Mouse (Mus musculus) spleen, adult 2 months (tissue): ENCODE data around the gene Arhgdib. TPM values are rescaled to one million over a fixed set of nuclear protein-coding genes. Genes with fewer than 3 reads are reported as not detected.
A peak's percentile ranks its signal among the peaks of the same experiment; 100 is the strongest.
"Not testable (repeated sequence)": the region's sequence is repeated elsewhere in the genome, so short reads cannot be mapped to it uniquely, and the experiment has no call there.

Experiments used
- DNase-seq, 2 experiments: peaks; one replicate each; pipeline versions ENCODE4 v3.0.0 to v3.0.0-alpha.2; 2012 to 2021; ENCODE audit warnings: low spot score in 2 of 2, low read depth in 1 of 2
- H3K27ac ChIP-seq: fragments of 200-500 bp; 2 replicates; pipeline ENCODE4 v1.5.1; 2012; ENCODE audit warnings: low read length, inconsistent platforms; ENCODE audit not compliant: insufficient read depth
- H3K27me3 ChIP-seq: fragments of 200-500 bp; 2 replicates; pipeline ENCODE4 v1.6.1; 2012; ENCODE audit warnings: mild to moderate bottlenecking, moderate library complexity, low read length, inconsistent platforms; ENCODE audit not compliant: control insufficient read depth, insufficient read depth
- H3K36me3 ChIP-seq: fragments of 200-500 bp; 2 replicates; pipeline ENCODE4 v1.6.1; 2012; ENCODE audit warnings: mild to moderate bottlenecking, low read length, inconsistent platforms; ENCODE audit not compliant: control insufficient read depth, insufficient read depth
- H3K4me1 ChIP-seq: fragments of 200-500 bp; 2 replicates; pipeline ENCODE4 v1.6.1; 2011; ENCODE audit warnings: inconsistent platforms; ENCODE audit not compliant: control insufficient read depth, insufficient read depth, insufficient read length
- H3K4me3 ChIP-seq: fragments of 200-500 bp; 2 replicates; pipeline ENCODE4 v1.5.1; 2011; ENCODE audit warnings: mild to moderate bottlenecking, inconsistent platforms; ENCODE audit not compliant: insufficient read depth, insufficient read length; ENCODE audit errors: extremely low read depth
- CTCF ChIP-seq: fragments of 200-500 bp; IDR thresholded peaks from 2 replicates; pipeline ENCODE4 v1.5.1; 2011; ENCODE audit warnings: mild to moderate bottlenecking, inconsistent platforms; ENCODE audit not compliant: insufficient read depth, insufficient read length, insufficient replicate concordance; ENCODE audit errors: extremely low read depth
- POLR2A ChIP-seq: fragments of 200-500 bp; IDR thresholded peaks from 2 replicates; pipeline ENCODE4 v1.6.1; 2011; ENCODE audit warnings: low read depth, low read length, inconsistent platforms
- WGBS: fragments of 180-500 bp; shearing (Covaris S2); methylation state at CpG from one replicate; pipeline ENCODE4 v1.1.7; 2018; 5-methylcytosine and 5-hydroxymethylcytosine counted together
- polyA plus RNA-seq: library from polyadenylated mRNA; depleted of rRNA; stranded (reverse); fragments of >200 nt; gene quantifications from 2 replicates; pipeline ENCODE4 v1.2.3, GENCODE M21; 2012

Gene Arhgdib
- polyA plus RNA-seq, 1 experiment, result 386 TPM

DNA sequence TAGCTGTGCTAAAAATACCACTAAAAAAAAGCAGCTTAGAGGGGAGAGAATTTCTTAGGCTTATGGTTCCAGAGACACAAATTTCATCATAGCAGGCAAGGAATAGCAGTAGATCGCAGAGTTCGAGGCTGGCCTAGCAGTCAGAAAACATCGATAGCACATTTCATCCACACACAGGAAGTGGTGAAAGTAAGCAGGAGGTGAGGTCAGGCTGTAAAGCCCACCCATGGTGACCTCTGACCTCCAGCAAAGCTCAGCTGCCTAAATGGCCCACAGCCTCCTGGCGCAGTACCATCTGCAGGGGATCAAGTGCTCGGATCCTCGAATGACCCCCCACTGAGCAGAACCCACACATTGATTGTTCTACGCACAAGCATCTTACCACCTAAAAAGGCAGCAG is 41.5 kb upstream of the Arhgdib start:
- peaks cover 13% of the 10 kb centered on the region; the same call in 1 of the 2 replicates for H3K4me1 ChIP-seq
- TF ChIP-seq CTCF, result no peak
- no peak for TF ChIP-seq POLR2A

DNA sequence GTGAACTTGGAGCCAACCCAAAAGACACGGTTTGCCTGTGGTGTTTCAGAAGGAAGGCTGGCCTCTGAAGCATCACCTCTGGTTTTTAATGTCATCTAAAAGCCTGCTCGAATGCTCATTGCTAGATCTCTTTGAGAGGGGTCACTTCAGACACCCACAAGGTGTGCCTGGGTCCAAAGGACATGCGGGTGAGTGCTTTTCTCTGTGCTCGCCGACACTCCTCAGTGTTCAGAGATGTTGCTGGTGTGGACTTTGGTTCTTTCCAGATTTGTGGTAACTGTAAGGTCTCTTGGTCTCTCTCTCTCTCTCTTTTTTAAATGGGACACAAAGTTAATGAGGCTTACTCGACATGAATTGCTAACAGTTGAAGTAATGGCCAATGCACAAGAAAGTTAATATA is 40.9 kb upstream of the Arhgdib start:
- TF ChIP-seq POLR2A, result no peak
- no peak for TF ChIP-seq CTCF
- Histone ChIP-seq H3K27ac (no peak overlapping the region), H3K27me3 (no peaks in the 10 kb centered on the region), H3K4me1 (peaks cover 13% of the 10 kb centered on the region; the same call in 1 of the 2 replicates), H3K4me3 (no peak overlapping the region), H3K36me3 (no peaks in the 10 kb centered on the region)
- no peak for DNase-seq
- WGBS, result 80% methylated on average over 6 of the region's 6 CpGs

More for the DNA sequence above, 41.5 kb upstream of the Arhgdib start:
- Histone ChIP-seq H3K4me3 (no peak overlapping the region), H3K27me3 (no peaks in the 10 kb centered on the region), H3K27ac (no peak overlapping the region), H3K36me3 (no peaks in the 10 kb centered on the region)
- WGBS, result 80% methylated on average over 7 of the region's 7 CpGs
- no peak for DNase-seq

- Histone ChIP-seq H3K4me3 (no peak overlapping the region), H3K27me3 (no peaks in the 10 kb centered on the region), H3K4me1 (peaks cover 13% of the 10 kb centered on the region; the same call in 1 of the 2 replicates), H3K36me3 (no peaks in the 10 kb centered on the region), H3K27ac (no peak overlapping the region)
- TF ChIP-seq POLR2A, result no peak
- no peak for TF ChIP-seq CTCF
- 4% methylated on average over 3 of the region's 3 CpGs for WGBS
- DNase-seq, result peak in 1 of 2 experiments; percentile 59
Observed at GRCm38 (mm10) chr6:136980331-136980746, 38.6 kb upstream of the Arhgdib start.

GRCm38 (mm10) chr6:136979274-136980082 is 37.8 kb upstream of the Arhgdib start:
- H3K4me3 ChIP-seq, result no peak overlapping the region
- no peak overlapping the region for H3K27ac ChIP-seq
- DNase-seq, result no peak
- H3K36me3 ChIP-seq, result no peaks in the 10 kb centered on the region
- H3K27me3 ChIP-seq, result no peaks in the 10 kb centered on the region
- TF ChIP-seq CTCF (no peak), POLR2A (no peak)
- WGBS, result 19% methylated on average over 23 of the region's 23 CpGs
- H3K4me1 ChIP-seq, result peaks cover 13% of the 10 kb centered on the region; the same call in 1 of the 2 replicates

GRCm38 (mm10) chr6:136968877-136969276 is 27.2 kb upstream of the Arhgdib start:
- peak; percentile 30; the same call in 1 of the 2 replicates for TF ChIP-seq CTCF
- not testable (repeated sequence) for H3K27me3 ChIP-seq, DNase-seq, H3K27ac ChIP-seq, H3K4me3 ChIP-seq, H3K36me3 ChIP-seq
- peaks cover 11% of the 10 kb centered on the region; the same call in 1 of the 2 replicates for H3K4me1 ChIP-seq
- whole genome bisulfite sequencing, result 20% methylated on average over 4 of the region's 4 CpGs

- DNase-seq, result no peak
- no peaks in the 10 kb centered on the region for H3K27me3 ChIP-seq
- no peak overlapping the region for H3K4me3 ChIP-seq
- TF ChIP-seq CTCF (no peak), POLR2A (no peak)
- WGBS, result 28% methylated on average over 4 of the region's 4 CpGs
- peaks cover 11% of the 10 kb centered on the region; the same call in 1 of the 2 replicates for H3K4me1 ChIP-seq
- peak overlapping the region; percentile 76 for H3K27ac ChIP-seq
- no peaks in the 10 kb centered on the region for H3K36me3 ChIP-seq
Observed at GRCm38 (mm10) chr6:136967466-136967865, 25.8 kb upstream of the Arhgdib start.

DNA sequence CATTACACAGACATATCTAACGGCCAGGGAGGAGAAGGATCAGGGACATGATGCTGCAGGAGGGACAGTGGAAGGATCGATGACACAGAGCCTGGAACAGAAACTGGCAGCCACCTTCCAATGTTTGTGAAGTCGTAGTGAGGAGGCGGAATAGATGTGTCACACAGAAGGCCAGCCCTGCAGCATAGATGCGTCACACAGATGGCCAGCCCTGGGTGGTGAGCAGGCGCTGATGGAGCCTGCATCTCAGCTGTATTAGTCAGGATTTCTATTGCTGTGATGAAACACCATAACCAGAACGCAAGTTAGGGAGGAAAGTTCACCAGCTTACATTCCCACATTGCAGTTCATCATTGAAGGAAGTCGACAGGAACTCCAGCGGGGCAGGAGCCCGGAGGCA is 24.2 kb upstream of the Arhgdib start:
- H3K27me3 ChIP-seq, result no peaks in the 10 kb centered on the region
- H3K36me3 ChIP-seq, result no peaks in the 10 kb centered on the region
- TF ChIP-seq CTCF (no peak), POLR2A (no peak)
- DNase-seq, result no peak
- peaks cover 11% of the 10 kb centered on the region; the same call in 1 of the 2 replicates for H3K4me1 ChIP-seq
- H3K27ac ChIP-seq, result no peak overlapping the region
- H3K4me3 ChIP-seq, result no peak overlapping the region
- WGBS, result 90% methylated on average over 10 of the region's 10 CpGs
